Comparison of ENCODE assay signal across 14 mouse cellular contexts in genomic region chrX:97360919-97361318, GRCm38 (mm10). TPM values are rescaled to one million over a fixed set of nuclear protein-coding genes. Genes with fewer than 3 reads are reported as not detected.
DNase-seq lines count a peak whose midpoint lies in the region; ATAC-seq and TF ChIP-seq lines count a peak whose summit lies in the region.
"Had no signal": no experiment of that assay in that cellular context is flagged by ENCODE, and none has a peak within 500 bp of the region (broad histone marks: within the 10 kb centered on the region; RNA-seq: fewer than 3 reads in every experiment).

No protein-coding gene starts in this region.

- H3K36me3 ChIP-seq in forebrain, embryonic 14.5 days (ENCODE audit: control insufficient read depth, insufficient read depth, low read length) = no peaks in the 10 kb centered on the region
- no peaks in the 10 kb centered on the region for H3K36me3 ChIP-seq in forebrain, embryonic 13.5 days (ENCODE audit: poor library complexity, severe bottlenecking)
- H3K36me3 ChIP-seq in neural tube, embryonic 13.5 days = no peaks in the 10 kb centered on the region
- no peaks in the 10 kb centered on the region for H3K36me3 ChIP-seq in limb, embryonic 11.5 days (ENCODE audit: control insufficient read depth, insufficient read depth, low read length)
- H3K36me3 ChIP-seq in kidney, embryonic 16.5 days (ENCODE audit: insufficient read depth, low read length) = no peaks in the 10 kb centered on the region
- H3K36me3 ChIP-seq: liver, embryonic 13.5 days had no signal

- no peak overlapping the region for H3K4me2 ChIP-seq in forebrain, embryonic 14.5 days (ENCODE audit: low read length)
- H3K4me2 ChIP-seq in forebrain, embryonic 13.5 days = no peak overlapping the region
- H3K4me2 ChIP-seq in neural tube, embryonic 13.5 days = no peak overlapping the region
- no peak overlapping the region for H3K4me2 ChIP-seq in limb, embryonic 11.5 days (ENCODE audit: low read depth, severe bottlenecking)
- no peak overlapping the region for H3K4me2 ChIP-seq in kidney, embryonic 16.5 days (replicated peaks; ENCODE audit: low read depth, low read length)
- H3K4me2 ChIP-seq: liver, embryonic 13.5 days had no signal

- DNase-seq in forebrain, embryonic 14.5 days (ENCODE audit: low spot score) = peak; percentile 20
- DNase-seq in neural tube, embryonic 10.5 days (ENCODE audit: extremely low spot score, low spot score) = no peak
- DNase-seq in limb, embryonic 11.5 days (ENCODE audit: low spot score) = peak; percentile 24
- DNase-seq in cerebellum, adult 2 months = no peak
- no peak for DNase-seq in adrenal gland, adult (ENCODE audit: inconsistent age in 2 of 2, low spot score in 1 of 2)
- DNase-seq: adrenal gland, adult 8-10 months; cerebellum, postnatal 25 days; heart, postnatal 10 days; liver, embryonic 13.5 days had no signal

- H3K27ac ChIP-seq in forebrain, embryonic 14.5 days (ENCODE audit: low read depth, low read length) = no peak overlapping the region
- H3K27ac ChIP-seq in forebrain, embryonic 13.5 days = no peak overlapping the region
- H3K27ac ChIP-seq in neural tube, embryonic 13.5 days (replicated peaks) = no peak overlapping the region
- H3K27ac ChIP-seq in limb, embryonic 11.5 days (replicated peaks; ENCODE audit: low read depth, low read length) = no peak overlapping the region
- H3K27ac ChIP-seq in cerebellum, adult 2 months (ENCODE audit: insufficient read depth, low read length) = no peak overlapping the region
- H3K27ac ChIP-seq in kidney, embryonic 16.5 days (ENCODE audit: low read length) = no peak overlapping the region
- H3K27ac ChIP-seq: liver, embryonic 13.5 days had no signal

- H3K4me3 ChIP-seq in forebrain, embryonic 14.5 days (ENCODE audit: low read depth, low read length) = no peak overlapping the region
- H3K4me3 ChIP-seq in forebrain, embryonic 13.5 days = no peak overlapping the region
- H3K4me3 ChIP-seq in neural tube, embryonic 13.5 days = no peak overlapping the region
- no peak overlapping the region for H3K4me3 ChIP-seq in limb, embryonic 11.5 days (ENCODE audit: low read depth, low read length)
- H3K4me3 ChIP-seq in cerebellum, adult 2 months (replicated peaks; ENCODE audit: insufficient read depth, low read depth, low read length) = no peak overlapping the region
- H3K4me3 ChIP-seq in kidney, embryonic 16.5 days (ENCODE audit: low read length) = no peak overlapping the region
- H3K4me3 ChIP-seq: erythroblast, embryonic 14.5 days; liver, embryonic 13.5 days had no signal

- no peak for TF ChIP-seq POLR2A in cerebellum, adult 2 months (IDR thresholded peaks at IDR 0.05; ENCODE audit: borderline replicate concordance, insufficient read depth, low read length)

- no peaks in the 10 kb centered on the region for H3K4me1 ChIP-seq in forebrain, embryonic 14.5 days (ENCODE audit: control insufficient read depth, insufficient read depth, low read length)
- H3K4me1 ChIP-seq in forebrain, embryonic 13.5 days = no peaks in the 10 kb centered on the region
- no peaks in the 10 kb centered on the region for H3K4me1 ChIP-seq in neural tube, embryonic 13.5 days (replicated peaks)
- H3K4me1 ChIP-seq in limb, embryonic 11.5 days (ENCODE audit: control insufficient read depth, insufficient read depth, low read length) = no peaks in the 10 kb centered on the region
- no peaks in the 10 kb centered on the region for H3K4me1 ChIP-seq in cerebellum, adult 2 months (ENCODE audit: control insufficient read depth, insufficient read depth, low read length)
- no peaks in the 10 kb centered on the region for H3K4me1 ChIP-seq in kidney, embryonic 16.5 days (ENCODE audit: insufficient read depth, low read length)
- H3K4me1 ChIP-seq: liver, embryonic 13.5 days had no signal

- peak; percentile 61; the same call in 1 of the 2 replicates for ATAC-seq in forebrain, embryonic 14.5 days
- ATAC-seq in forebrain, embryonic 13.5 days = no peak
- peak; percentile 78; the same call in 1 of the 2 replicates for ATAC-seq in neural tube, embryonic 13.5 days (ENCODE audit: low read depth)
- no peak for ATAC-seq in limb, embryonic 11.5 days (ENCODE audit: insufficient number of reproducible peaks, low FRiP score, low TSS enrichment, low read depth)
- ATAC-seq in kidney, embryonic 16.5 days (ENCODE audit: low FRiP score, low TSS enrichment) = no peak
- ATAC-seq: intestine, postnatal 0 days had no signal

- 43% methylated on average over 2 of the region's 2 CpGs for WGBS in forebrain, embryonic 14.5 days
- 28% methylated on average over 2 of the region's 2 CpGs for WGBS in forebrain, embryonic 13.5 days
- WGBS in neural tube, embryonic 13.5 days = 29% methylated on average over 2 of the region's 2 CpGs
- WGBS in limb, embryonic 11.5 days = 32% methylated on average over 2 of the region's 2 CpGs
- 40% methylated on average over 2 of the region's 2 CpGs for WGBS in cerebellum, adult 2 months
- 59% methylated on average over 2 of the region's 2 CpGs for WGBS in kidney, embryonic 16.5 days

- TF ChIP-seq CTCF in cerebellum, adult 2 months (IDR thresholded peaks at IDR 0.05; ENCODE audit: borderline replicate concordance, insufficient read depth, low read depth, low read length) = no peak

- no peaks in the 10 kb centered on the region for H3K9me3 ChIP-seq in forebrain, embryonic 14.5 days (replicated peaks; ENCODE audit: control insufficient read depth, low read length)
- H3K9me3 ChIP-seq in forebrain, embryonic 13.5 days (replicated peaks) = no peaks in the 10 kb centered on the region
- H3K9me3 ChIP-seq in neural tube, embryonic 13.5 days = no peaks in the 10 kb centered on the region
- H3K9me3 ChIP-seq in limb, embryonic 11.5 days (ENCODE audit: control insufficient read depth, low read length) = no peaks in the 10 kb centered on the region
- H3K9me3 ChIP-seq in kidney, embryonic 16.5 days (ENCODE audit: low read length) = no peaks in the 10 kb centered on the region
- H3K9me3 ChIP-seq: liver, embryonic 13.5 days had no signal

- no peak overlapping the region for H3K9ac ChIP-seq in forebrain, embryonic 14.5 days (ENCODE audit: low read length)
- no peak overlapping the region for H3K9ac ChIP-seq in forebrain, embryonic 13.5 days
- H3K9ac ChIP-seq in neural tube, embryonic 13.5 days = no peak overlapping the region
- H3K9ac ChIP-seq in limb, embryonic 11.5 days (ENCODE audit: low read length) = no peak overlapping the region
- no peak overlapping the region for H3K9ac ChIP-seq in kidney, embryonic 16.5 days (replicated peaks; ENCODE audit: low read length)
- H3K9ac ChIP-seq: liver, embryonic 13.5 days had no signal

- no peaks in the 10 kb centered on the region for H3K27me3 ChIP-seq in forebrain, embryonic 14.5 days (replicated peaks; ENCODE audit: control insufficient read depth, insufficient read depth, low read length)
- no peaks in the 10 kb centered on the region for H3K27me3 ChIP-seq in forebrain, embryonic 13.5 days
- H3K27me3 ChIP-seq in neural tube, embryonic 13.5 days = no peaks in the 10 kb centered on the region
- no peaks in the 10 kb centered on the region for H3K27me3 ChIP-seq in limb, embryonic 11.5 days (ENCODE audit: control insufficient read depth, insufficient read depth, low read length)
- H3K27me3 ChIP-seq in cerebellum, adult 2 months (ENCODE audit: control insufficient read depth, insufficient read depth, low read length) = no peaks in the 10 kb centered on the region
- no peaks in the 10 kb centered on the region for H3K27me3 ChIP-seq in kidney, embryonic 16.5 days (ENCODE audit: insufficient read depth, low read length)
- H3K27me3 ChIP-seq: liver, embryonic 13.5 days had no signal

RNA-seq across cellular contexts. Expression of gene Eda2r, which starts 16.1 kb away (rescaled TPM):
- 1.7 and 2.0 TPM in 2 replicates for polyA plus RNA-seq in forebrain, embryonic 14.5 days (2014; fragmentation: Nextera tagmentation; extraction: Ambion mirVana)
- polyA plus RNA-seq in forebrain, embryonic 13.5 days (2015; fragmentation: Nextera tagmentation; extraction: Ambion mirVana) = 1.4 and 1.5 TPM in 2 replicates
- polyA plus RNA-seq in neural tube, embryonic 13.5 days (2015; fragmentation: Nextera tagmentation; extraction: Ambion mirVana) = 0.49 and 0.83 TPM in 2 replicates
- 0.55 and 1.9 TPM in 2 replicates for polyA plus RNA-seq in limb, embryonic 11.5 days (2014; fragmentation: Nextera tagmentation; extraction: Ambion mirVana)
- polyA plus RNA-seq in cerebellum, adult 2 months (2012; rRNA removed) = 0.11 and 0.16 TPM in 2 replicates
- 0.90 and 1.5 TPM in 2 replicates for polyA plus RNA-seq in kidney, embryonic 16.5 days (2015; fragmentation: Nextera tagmentation; extraction: Ambion mirVana)
- polyA plus RNA-seq: erythroblast, embryonic 14.5 days had no signal

Comparison
In these comparisons a context has a peak if more than half of its experiments do, and no peak if none do; other contexts are left out.
1. ATAC-seq: peak in forebrain, embryonic 14.5 days (single experiment) and neural tube, embryonic 13.5 days (single experiment); none in forebrain, embryonic 13.5 days (single experiment), limb, embryonic 11.5 days (single experiment) and kidney, embryonic 16.5 days (single experiment).
2. DNase-seq: peak in forebrain, embryonic 14.5 days (single experiment) and limb, embryonic 11.5 days (single experiment); none in neural tube, embryonic 10.5 days (single experiment), cerebellum, adult 2 months (0 of 2) and adrenal gland, adult (0 of 2).